Mouse (Mus musculus) lung, embryonic 14.5 days (tissue): Measurements from ENCODE around the gene Tex2. TPM values are rescaled to one million over a fixed set of nuclear protein-coding genes. Genes with fewer than 3 reads are reported as not detected.

Source experiments
- ATAC-seq: fragments of 200-750 bp; cut with Nextera tagmentation; 2 replicates; pipeline ENCODE4 v1.8.0; 2017; ENCODE audit warnings: mild to moderate bottlenecking, moderate TSS enrichment, moderate library complexity; ENCODE audit not compliant: insufficient read depth
- DNase-seq: peaks from one replicate; pipeline ENCODE4 v3.0.0-alpha.2; 2015
- H3K27ac ChIP-seq: fragments of 300-500 bp; sonication (generic); 2 replicates; pipeline ENCODE4 v1.5.1; 2014; ENCODE audit warnings: low read depth, mild to moderate bottlenecking, moderate library complexity
- H3K27me3 ChIP-seq: fragments of 300-500 bp; sonication (generic); 2 replicates; pipeline ENCODE4 v1.6.1; 2014; ENCODE audit warnings: low read length, control low read depth; ENCODE audit not compliant: insufficient read depth
- H3K36me3 ChIP-seq: fragments of 300-500 bp; sonication (generic); 2 replicates; pipeline ENCODE4 v1.6.1; 2014; ENCODE audit warnings: control low read depth; ENCODE audit not compliant: insufficient read depth
- H3K4me1 ChIP-seq: fragments of 300-500 bp; sonication (generic); 2 replicates; pipeline ENCODE4 v1.6.1; 2014; ENCODE audit warnings: antibody characterized with exemption, control low read depth; ENCODE audit not compliant: insufficient read depth
- H3K4me2 ChIP-seq: fragments of 300-500 bp; sonication (generic); 2 replicates; pipeline ENCODE4 v1.6.1; 2014; ENCODE audit warnings: mild to moderate bottlenecking
- H3K4me3 ChIP-seq: fragments of 300-500 bp; sonication (generic); 2 replicates; pipeline ENCODE4 v1.5.1; 2014; ENCODE audit warnings: low read depth, low read length
- H3K9ac ChIP-seq: fragments of 300-500 bp; sonication (generic); 2 replicates; pipeline ENCODE4 v1.6.1; 2014
- H3K9me3 ChIP-seq: fragments of 300-500 bp; sonication (generic); 2 replicates; pipeline ENCODE4 v1.6.1; 2016; ENCODE audit warnings: low read depth, low read length, control low read depth
- CTCF ChIP-seq: IDR thresholded peaks from 2 replicates; pipeline ENCODE4 v1.5.1; 2016; ENCODE audit warnings: antibody characterized with exemption, low read depth
- WGBS: fragments of 180-500 bp; shearing (Covaris S2); extraction: QIAGEN DNeasy Blood & Tissue Kit; methylation state at CpG from one replicate; pipeline ENCODE4 v1.1.7; 2014; 5-methylcytosine and 5-hydroxymethylcytosine counted together
- polyA plus RNA-seq: library from polyadenylated mRNA; unstranded; fragments of >200 nt; fragmentation: Nextera tagmentation; extraction: Ambion mirVana; gene quantifications from 2 replicates; pipeline ENCODE4 v1.2.1, GENCODE M21; 2014

The Tex2 gene
- polyA plus RNA-seq, 1 experiment from 2014 or later, result 10.9 TPM

GRCm38 (mm10) chr11:106555805-106556615 lies 57.2 kb downstream of the Tex2 start:
- no peak overlapping the region for H3K27ac ChIP-seq
- no peak for ATAC-seq

GRCm38 (mm10) chr11:106550398-106550797 lies 62.8 kb downstream of the Tex2 start:
- Histone ChIP-seq H3K9me3 (no peaks in the 10 kb centered on the region), H3K4me2 (no peak overlapping the region), H3K27ac (no peak overlapping the region), H3K9ac (no peak overlapping the region), H3K4me3 (no peak overlapping the region), H3K27me3 (no peaks in the 10 kb centered on the region), H3K36me3 (0 out of 2 replicates have a peak, but pooled peaks cover 17% of the 10 kb centered on the region), H3K4me1 (no peaks in the 10 kb centered on the region)
- ATAC-seq (no peak), DNase-seq (no peak)
- TF ChIP-seq CTCF, result no peak
- 87% methylated on average over 4 of the region's 4 CpGs for WGBS

More at GRCm38 (mm10) chr11:106555805-106556615, 57.2 kb downstream of the Tex2 start:
- no peak for DNase-seq
- no peak overlapping the region for H3K4me3 ChIP-seq
- no peaks in the 10 kb centered on the region for H3K36me3 ChIP-seq
- 28% methylated on average over 10 of the region's 10 CpGs for WGBS
- no peaks in the 10 kb centered on the region for H3K27me3 ChIP-seq
- H3K9me3 ChIP-seq, result no peaks in the 10 kb centered on the region
- H3K4me1 ChIP-seq, result 0 out of 2 replicates have a peak, but pooled peaks cover 2% of the 10 kb centered on the region
- TF ChIP-seq CTCF, result no peak
- no peak overlapping the region for H3K4me2 ChIP-seq
- no peak overlapping the region for H3K9ac ChIP-seq

DNA sequence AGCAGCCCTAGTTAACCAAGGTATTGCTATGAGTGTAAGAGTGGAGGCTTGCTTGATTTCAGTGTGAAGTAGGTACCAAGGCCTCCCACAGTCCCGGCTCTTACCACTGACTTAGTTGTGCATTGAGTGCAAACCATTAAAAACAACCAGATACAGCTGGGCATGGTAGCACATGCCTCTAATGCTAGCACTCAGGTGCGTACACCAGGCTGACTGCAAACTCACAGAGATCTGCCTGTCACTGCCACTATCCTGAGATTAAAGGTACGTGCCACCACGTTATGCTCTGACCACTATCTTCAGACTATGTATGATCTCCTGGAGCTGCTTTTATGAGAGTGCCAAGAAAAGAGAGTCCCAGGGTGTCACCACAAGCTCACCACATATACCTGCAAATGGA lies 67.1 kb downstream of the Tex2 start:
- Histone ChIP-seq H3K9me3 (no peaks in the 10 kb centered on the region), H3K4me3 (no peak overlapping the region), H3K27ac (no peak overlapping the region), H3K36me3 (peaks cover 26% of the 10 kb centered on the region), H3K4me1 (no peaks in the 10 kb centered on the region), H3K27me3 (no peaks in the 10 kb centered on the region), H3K4me2 (no peak overlapping the region), H3K9ac (no peak overlapping the region)
- ATAC-seq, result no peak
- DNase-seq, result no peak
- 92% methylated on average over 4 of the region's 4 CpGs for WGBS
- no peak for TF ChIP-seq CTCF

GRCm38 (mm10) chr11:106544916-106545315 lies 68.3 kb downstream of the Tex2 start:
- 82% methylated on average over 9 of the region's 9 CpGs for WGBS
- ATAC-seq, result no peak
- peaks cover 26% of the 10 kb centered on the region for H3K36me3 ChIP-seq

DNA sequence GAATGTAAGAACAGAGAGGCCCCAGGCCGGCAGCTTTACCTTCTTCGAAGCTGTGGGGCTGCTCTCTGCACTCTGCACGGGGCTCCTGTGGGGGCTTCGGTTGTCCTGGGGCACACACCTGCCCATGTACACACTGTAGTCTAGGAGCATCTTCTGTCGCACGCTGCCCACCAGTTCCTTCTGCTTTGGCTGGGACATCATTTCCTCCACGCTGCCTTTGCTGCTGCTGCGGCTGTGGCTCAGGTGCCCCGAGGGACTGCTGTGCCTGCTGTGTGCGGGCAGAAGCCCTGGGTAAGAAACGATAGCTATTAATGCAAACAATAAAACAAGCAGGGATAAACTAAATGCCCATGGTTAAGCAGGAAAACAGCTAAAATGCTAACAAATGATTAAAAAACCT lies 69.1 kb downstream of the Tex2 start:
- H3K4me2 ChIP-seq, result no peak overlapping the region
- no peak overlapping the region for H3K9ac ChIP-seq
- no peaks in the 10 kb centered on the region for H3K9me3 ChIP-seq
- H3K36me3 ChIP-seq, result peaks cover 26% of the 10 kb centered on the region
- no peaks in the 10 kb centered on the region for H3K4me1 ChIP-seq
- H3K4me3 ChIP-seq, result no peak overlapping the region
- WGBS, result 91% methylated on average over 11 of the region's 11 CpGs
- DNase-seq, result no peak
- H3K27me3 ChIP-seq, result no peaks in the 10 kb centered on the region
- no peak for ATAC-seq
- H3K27ac ChIP-seq, result no peak overlapping the region
- no peak for TF ChIP-seq CTCF

More at GRCm38 (mm10) chr11:106544916-106545315, 68.3 kb downstream of the Tex2 start:
- H3K4me3 ChIP-seq, result no peak overlapping the region
- DNase-seq, result no peak
- H3K9ac ChIP-seq, result no peak overlapping the region
- no peaks in the 10 kb centered on the region for H3K9me3 ChIP-seq
- no peaks in the 10 kb centered on the region for H3K4me1 ChIP-seq
- H3K27ac ChIP-seq, result no peak overlapping the region
- no peak for TF ChIP-seq CTCF
- H3K4me2 ChIP-seq, result no peak overlapping the region
- no peaks in the 10 kb centered on the region for H3K27me3 ChIP-seq

DNA sequence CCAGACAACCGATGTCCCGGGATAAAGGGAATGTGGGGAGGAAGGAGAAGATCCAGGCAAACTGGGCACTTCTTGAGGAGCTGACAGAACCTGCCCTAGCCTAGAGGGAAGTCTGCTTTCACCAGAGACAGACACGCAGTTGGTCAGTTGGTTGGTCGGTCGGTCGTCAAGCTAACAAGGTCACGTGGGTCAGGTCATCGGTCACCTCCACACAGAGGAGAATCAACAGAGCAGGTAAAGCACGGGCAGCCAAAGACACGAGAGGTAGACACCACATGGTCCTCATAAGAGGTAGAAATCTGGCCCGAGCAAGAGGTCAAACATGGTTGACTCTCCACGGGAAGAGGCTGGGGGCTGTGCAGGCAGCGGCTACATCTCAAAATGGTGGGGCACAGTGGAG lies 70.2 kb downstream of the Tex2 start:
- ATAC-seq (no peak), DNase-seq (no peak)
- TF ChIP-seq CTCF, result no peak
- Histone ChIP-seq H3K4me1 (no peaks in the 10 kb centered on the region), H3K27me3 (no peaks in the 10 kb centered on the region), H3K9me3 (no peaks in the 10 kb centered on the region), H3K27ac (no peak overlapping the region), H3K36me3 (peaks cover 27% of the 10 kb centered on the region), H3K9ac (no peak overlapping the region), H3K4me3 (no peak overlapping the region), H3K4me2 (no peak overlapping the region)
- WGBS, result 80% methylated on average over 13 of the region's 13 CpGs

- Histone ChIP-seq H3K4me2 (no peak overlapping the region), H3K9me3 (no peaks in the 10 kb centered on the region), H3K4me3 (no peak overlapping the region), H3K9ac (no peak overlapping the region), H3K27me3 (no peaks in the 10 kb centered on the region), H3K36me3 (peaks cover 25% of the 10 kb centered on the region), H3K27ac (no peak overlapping the region), H3K4me1 (no peaks in the 10 kb centered on the region)
- ATAC-seq (no peak), DNase-seq (no peak)
- TF ChIP-seq CTCF, result no peak
These were observed 70.8 kb downstream of the Tex2 start for GRCm38 (mm10) chr11:106542385-106542784.
